Mouse (Mus musculus) mammary gland, adult 2 months (tissue): ENCODE measurements around the gene Kdm4b. TPM values are rescaled to one million over a fixed set of nuclear protein-coding genes. Genes with fewer than 3 reads are reported as not detected.

Experiments
- polyA plus RNA-seq: library from polyadenylated mRNA; depleted of rRNA; stranded (reverse); fragments of >200 nt; gene quantifications from 2 replicates; pipeline ENCODE4 v1.2.3, GENCODE M21; 2012; ENCODE audit warnings: low replicate concordance; rRNA removed

The Kdm4b gene
- polyA plus RNA-seq, result 33.9 and 65.2 TPM in 2 replicates

DNA sequence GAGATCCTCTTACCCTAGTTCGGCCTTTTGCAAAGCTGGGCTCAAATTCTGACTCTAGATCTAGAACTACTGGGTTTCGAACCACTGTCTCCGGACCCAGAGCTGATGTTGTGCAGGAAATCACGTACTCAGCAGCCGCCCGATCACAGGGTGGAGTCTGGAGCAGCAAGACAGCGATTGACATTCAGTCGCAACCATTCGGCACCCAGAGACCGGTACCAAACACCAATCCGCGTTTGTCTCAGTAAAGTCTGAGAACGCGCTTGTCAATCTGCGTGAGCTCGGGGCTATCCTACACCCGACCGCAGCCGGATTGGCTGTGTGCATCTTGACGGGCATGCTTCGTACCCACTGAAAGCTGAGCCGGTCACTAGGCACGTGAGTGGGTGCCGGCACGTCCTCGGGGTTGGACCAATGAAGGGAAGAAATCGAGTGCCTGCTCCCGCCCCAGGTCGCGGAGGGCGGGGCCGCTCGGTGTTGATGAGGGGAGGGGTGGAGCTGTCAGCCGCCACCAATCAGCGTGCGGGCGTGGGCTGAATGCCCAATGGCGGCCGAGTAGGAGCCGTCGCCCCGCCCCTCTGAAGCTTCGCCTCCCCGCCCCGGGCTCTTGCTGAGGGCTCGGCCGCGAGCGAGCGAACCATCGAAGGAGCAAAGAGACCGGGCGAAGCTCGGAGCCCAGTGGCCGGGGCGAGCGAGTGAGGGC, at the start of gene Kdm4b:
Gene Kdm4b (plus strand): TSS at position 613 of the 703 bp plus-strand sequence.

DNA sequence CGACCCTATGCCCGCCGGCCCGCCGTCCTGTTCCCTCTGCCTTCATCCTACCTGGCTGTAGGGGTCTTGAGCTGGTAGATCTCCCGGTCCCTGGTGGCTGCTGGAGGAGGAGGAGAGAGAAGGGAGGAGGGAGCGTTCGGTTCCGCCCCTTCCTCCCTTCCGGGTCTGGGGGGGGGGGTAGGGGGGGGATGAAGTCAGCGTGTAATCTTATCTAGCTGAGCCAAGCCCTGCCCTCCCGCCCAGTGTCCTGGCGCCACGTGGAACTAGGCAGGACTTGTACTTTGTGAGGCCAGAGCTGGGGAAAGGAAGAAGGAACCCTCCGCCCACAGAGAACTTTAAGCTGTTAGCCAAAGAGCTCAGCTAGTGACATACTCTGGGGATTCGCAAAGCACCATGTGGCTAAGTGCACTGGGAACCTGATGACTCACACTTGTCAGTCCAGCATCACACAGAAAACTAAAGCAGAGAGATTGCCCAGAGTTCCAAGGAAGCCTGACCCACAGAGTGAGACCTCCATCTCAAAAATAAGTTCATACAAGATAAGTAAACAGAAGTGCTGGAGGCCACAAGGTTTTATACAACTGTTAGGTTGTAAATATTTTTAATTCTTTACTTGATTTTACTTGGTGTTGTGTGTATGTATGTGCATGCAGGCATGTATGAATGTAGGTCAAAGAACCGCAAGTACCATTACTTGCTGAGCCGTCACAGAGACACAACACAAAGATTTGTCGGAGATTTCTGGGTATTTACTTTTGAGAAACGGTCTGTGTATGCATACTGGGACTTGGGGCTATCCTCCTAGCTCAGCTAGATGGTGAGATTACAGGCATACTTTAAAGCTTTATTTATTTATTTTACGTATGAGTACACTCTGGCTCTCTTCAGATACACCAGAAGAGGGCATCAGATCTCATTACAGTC, 49.0 kb upstream of the Kdm4b start, which contains the start of gene Ticam1:
Gene Ticam1 (minus strand): TSS at position 144 of the 924 bp plus-strand sequence.

DNA sequence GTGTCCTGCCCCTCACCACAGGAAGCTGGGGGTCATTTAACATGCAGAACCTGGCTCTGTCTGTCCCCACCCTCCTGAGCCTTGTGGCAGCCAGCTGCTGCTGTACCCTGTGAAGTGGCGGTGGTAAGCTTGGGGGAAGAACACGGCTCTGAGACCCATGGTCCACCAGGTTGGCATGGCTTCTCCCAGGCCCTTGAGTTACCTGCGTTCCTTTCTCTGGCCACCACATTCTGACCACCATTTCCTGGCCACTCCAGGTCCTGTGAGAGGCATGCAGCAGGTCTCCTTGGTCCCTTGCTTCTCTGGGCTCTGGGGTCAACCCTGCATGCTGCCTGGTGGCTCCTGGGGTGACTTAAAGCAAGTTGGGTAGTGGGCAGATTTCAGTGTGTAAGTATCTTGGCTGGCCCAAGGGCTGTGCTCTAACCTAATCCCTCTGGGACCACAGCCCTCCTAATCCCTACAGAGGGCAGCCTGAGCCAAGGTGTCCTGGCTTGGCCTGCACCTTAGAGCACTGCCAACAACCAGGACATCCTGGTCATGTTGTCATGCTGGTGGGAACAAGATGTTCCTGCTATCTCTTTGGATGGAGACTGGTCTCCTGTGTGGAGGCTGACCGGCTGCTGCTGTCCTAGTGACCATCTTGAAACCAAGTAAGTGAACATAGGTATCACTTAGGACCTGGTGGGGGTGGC, 33.2 kb upstream of the Kdm4b start, which contains the start of gene Plin3:
Gene Plin3 (minus strand): TSS at position 343 of the 692 bp plus-strand sequence.

DNA sequence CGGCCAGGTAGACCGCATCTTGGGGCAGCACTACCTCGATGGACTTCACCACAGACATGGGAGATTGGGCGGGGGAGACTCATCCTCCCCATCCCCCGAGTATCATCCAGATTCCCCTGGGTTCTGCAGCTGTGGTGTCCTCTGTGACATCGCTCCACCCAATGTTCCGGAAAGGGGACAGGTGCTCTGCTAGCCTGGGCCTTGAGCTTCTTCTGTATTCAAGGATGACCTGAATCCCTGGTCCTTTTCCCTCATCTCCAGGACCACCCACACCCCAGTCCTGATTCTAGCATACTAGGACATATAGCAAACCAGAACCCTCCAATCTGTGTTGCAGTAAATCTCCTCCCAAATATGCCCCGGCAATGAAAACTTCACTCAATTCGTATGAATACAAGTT, 25.7 kb upstream of the Kdm4b start, which contains the start of gene Arrdc5:
Gene Arrdc5 (minus strand): TSS at position 101 of the 400 bp plus-strand sequence.

DNA sequence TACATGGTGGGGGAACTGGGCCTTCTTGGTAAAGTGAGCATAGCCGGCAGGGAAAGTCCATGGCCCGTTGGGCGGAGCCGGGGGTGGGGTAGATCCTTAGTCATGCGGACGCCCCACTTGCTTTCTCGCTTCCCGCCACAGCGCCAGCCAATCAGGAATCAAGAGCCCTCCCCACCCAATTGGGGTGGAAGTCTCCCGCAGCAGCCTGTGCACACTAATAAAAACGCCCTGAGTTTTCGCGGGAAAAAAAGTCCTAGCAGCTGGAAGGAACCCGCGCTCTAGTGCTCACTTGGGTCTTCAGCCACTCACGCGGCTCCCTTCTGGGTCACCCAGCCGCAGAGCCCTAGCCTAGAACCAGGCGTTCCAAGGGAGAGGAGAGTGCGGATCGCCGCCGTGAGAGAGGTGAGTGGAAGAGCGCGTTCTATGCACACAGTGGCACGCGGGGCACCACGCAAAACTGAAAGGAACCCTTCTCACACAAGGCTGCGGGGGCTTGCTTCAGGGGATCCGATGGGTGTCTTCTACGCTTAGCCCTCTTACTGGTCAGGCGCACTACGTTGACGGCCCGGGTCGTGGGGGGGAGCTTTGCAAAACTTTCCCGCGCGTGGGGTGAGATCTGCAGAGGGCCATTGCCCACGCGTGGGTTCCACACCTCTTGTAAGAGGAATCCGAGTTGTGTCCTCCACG, 22.6 kb upstream of the Kdm4b start, which contains the start of gene Uhrf1:
Gene Uhrf1 (plus strand): TSS at position 162 of the 687 bp plus-strand sequence.

Other genes starting within 250 kb of the Kdm4b start
- gene Hdgfl2, start 246.4 kb upstream of the Kdm4b start, polyA plus RNA-seq, result 32.3 and 44.8 TPM in 2 replicates
- gene Plin4, start 216.3 kb upstream of the Kdm4b start, polyA plus RNA-seq, result 524 and 611 TPM in 2 replicates
- 21.3 and 28.0 TPM in 2 replicates for gene Plin5, start 208.5 kb upstream of the Kdm4b start, polyA plus RNA-seq
- 252 and 470 TPM in 2 replicates for gene Lrg1, start 204.1 kb upstream of the Kdm4b start, polyA plus RNA-seq
- gene Sema6b, start 185.7 kb upstream of the Kdm4b start, polyA plus RNA-seq, result 11.2 and 35.0 TPM in 2 replicates
- 10.9 and 13.6 TPM in 2 replicates for gene Tnfaip8l1, start 163.6 kb upstream of the Kdm4b start, polyA plus RNA-seq
- gene Mydgf, start 142.1 kb upstream of the Kdm4b start, polyA plus RNA-seq, result 52.0 and 64.7 TPM in 2 replicates
- 45.3 and 59.0 TPM in 2 replicates for gene Dpp9, start 107.2 kb upstream of the Kdm4b start, polyA plus RNA-seq
- 41.0 and 54.6 TPM in 2 replicates for gene Fem1a, start 69.3 kb upstream of the Kdm4b start, polyA plus RNA-seq
- gene Ticam1, start 49.3 kb upstream of the Kdm4b start, polyA plus RNA-seq, result 27.3 and 29.4 TPM in 2 replicates
- gene Plin3, start 33.2 kb upstream of the Kdm4b start, polyA plus RNA-seq, result 36.1 and 37.7 TPM in 2 replicates
- not detected in 2 replicates for gene Arrdc5, start 25.8 kb upstream of the Kdm4b start, polyA plus RNA-seq
- gene Uhrf1, start 22.7 kb upstream of the Kdm4b start, polyA plus RNA-seq, result 5.2 and 8.0 TPM in 2 replicates
- 112 and 178 TPM in 2 replicates for gene Ptprs, start 150.4 kb downstream of the Kdm4b start, polyA plus RNA-seq
- 0.10 TPM in 1 of 2 replicates, not detected in the other for gene Znrf4, start 186.4 kb downstream of the Kdm4b start, polyA plus RNA-seq
- gene Gm20219, start 228.3 kb downstream of the Kdm4b start, polyA plus RNA-seq, result 13.3 and 17.3 TPM in 2 replicates